Mouse (Mus musculus) MEL (cell line): Measurements from ENCODE around the gene 2700049A03Rik. TPM values are rescaled to one million over a fixed set of nuclear protein-coding genes. Genes with fewer than 3 reads are reported as not detected.

Source experiments
- DNase-seq: peaks from one replicate; pipeline ENCODE4 v3.0.0; 2011; ENCODE audit warnings: low read depth, low spot score
- H3K27ac ChIP-seq: 2 replicates; pipeline ENCODE4 v1.5.1; 2012; ENCODE audit warnings: low read depth, mild to moderate bottlenecking, control low read depth, low read length, moderate library complexity; ENCODE audit not compliant: control insufficient read depth
- H3K27me3 ChIP-seq, 2 experiments: fragments of 150-350 bp in 1 of 2; sonication (generic) in 1 of 2; 2 replicates each; pipeline ENCODE4 v1.6.1; 2012; ENCODE audit warnings: low read length in 2 of 2, mild to moderate bottlenecking in 2 of 2, improper control_type of control experiment in 1 of 2, moderate library complexity in 1 of 2; ENCODE audit not compliant: insufficient read depth in 2 of 2, control insufficient read depth in 1 of 2
- H3K36me3 ChIP-seq, 2 experiments: 2 replicates each; pipeline ENCODE4 v1.6.1; 2012 to 2014; ENCODE audit warnings: low read length in 2 of 2, improper control_type of control experiment in 1 of 2, inconsistent platforms in 1 of 2, mild to moderate bottlenecking in 1 of 2; ENCODE audit not compliant: insufficient read depth in 2 of 2, control insufficient read depth in 1 of 2
- H3K4me1 ChIP-seq, 2 experiments: fragments of 150-350 bp in 1 of 2; sonication (generic) in 1 of 2; 2 replicates each; pipeline ENCODE4 v1.6.1; 2012; ENCODE audit warnings: low read length in 2 of 2, improper control_type of control experiment in 1 of 2, mild to moderate bottlenecking in 1 of 2; ENCODE audit not compliant: insufficient read depth in 2 of 2, control insufficient read depth in 1 of 2
- H3K4me3 ChIP-seq, 2 experiments: fragments of 150-350 bp in 1 of 2; sonication (generic) in 1 of 2; 2 replicates each; pipeline ENCODE4 v1.5.1; 2012; ENCODE audit warnings: low read depth in 2 of 2, low read length in 2 of 2, mild to moderate bottlenecking in 2 of 2, moderate library complexity in 2 of 2, control low read depth in 1 of 2, improper control_type of control experiment in 1 of 2; ENCODE audit not compliant: control insufficient read depth in 1 of 2, insufficient read depth in 1 of 2
- H3K79me2 ChIP-seq: 2 replicates; pipeline ENCODE4 v1.6.1; 2012; ENCODE audit warnings: mild to moderate bottlenecking, low read length, moderate library complexity; ENCODE audit not compliant: control insufficient read depth, poor library complexity, insufficient read depth
- H3K9ac ChIP-seq: 2 replicates; pipeline ENCODE4 v1.6.1; 2012; ENCODE audit warnings: low read depth, mild to moderate bottlenecking, control low read depth, low read length, moderate library complexity; ENCODE audit not compliant: control insufficient read depth, poor library complexity, severe bottlenecking
- H3K9me3 ChIP-seq: fragments of 150-350 bp; sonication (generic); replicated peaks from 2 replicates; pipeline ENCODE4 v1.6.1; 2012; ENCODE audit warnings: mild to moderate bottlenecking, low read length, improper control_type of control experiment, moderate library complexity; ENCODE audit not compliant: insufficient read depth
- CHD2 ChIP-seq: IDR thresholded peaks from 2 replicates; pipeline ENCODE4 v1.6.1; 2011; ENCODE audit warnings: low read length, improper control_type of control experiment
- EP300 ChIP-seq, 2 experiments: IDR thresholded peaks; 2 replicates each; pipeline ENCODE4 v1.6.1; 2011; ENCODE audit warnings: improper control_type of control experiment in 2 of 2, low read length in 2 of 2, low read depth in 1 of 2, mild to moderate bottlenecking in 1 of 2
- ETS1 ChIP-seq: IDR thresholded peaks from 2 replicates; pipeline ENCODE4 v1.6.1; 2012; ENCODE audit warnings: low read depth, mild to moderate bottlenecking, inconsistent platforms, low read length, improper control_type of control experiment, moderate library complexity
- GABPA ChIP-seq: IDR thresholded peaks from 2 replicates; pipeline ENCODE4 v1.6.1; 2012; ENCODE audit warnings: low read depth, mild to moderate bottlenecking, inconsistent platforms, low read length, improper control_type of control experiment, moderate library complexity
- HCFC1 ChIP-seq: IDR thresholded peaks from 2 replicates; pipeline ENCODE4 v1.6.1; 2012; ENCODE audit warnings: low read depth, mild to moderate bottlenecking, inconsistent platforms, low read length, improper control_type of control experiment, moderate library complexity
- KAT2A ChIP-seq: conservative IDR thresholded peaks from 2 replicates; pipeline ENCODE4 v1.6.1; 2012; ENCODE audit warnings: low read depth, low read length, improper control_type of control experiment, inconsistent platforms
- MAFK ChIP-seq: IDR thresholded peaks from 2 replicates; pipeline ENCODE4 v1.6.1; 2011; ENCODE audit warnings: low read depth, mild to moderate bottlenecking, low read length, improper control_type of control experiment, borderline replicate concordance
- MAX ChIP-seq: IDR thresholded peaks from 2 replicates; pipeline ENCODE4 v1.6.1; 2011; ENCODE audit warnings: low read length, improper control_type of control experiment
- MAZ ChIP-seq: IDR thresholded peaks from 2 replicates; pipeline ENCODE4 v1.6.1; 2012; ENCODE audit warnings: low read depth, mild to moderate bottlenecking, inconsistent platforms, low read length, improper control_type of control experiment
- MXI1 ChIP-seq: IDR thresholded peaks from 2 replicates; pipeline ENCODE4 v1.6.1; 2011; ENCODE audit warnings: mild to moderate bottlenecking, low read depth, low read length, improper control_type of control experiment
- MYB ChIP-seq: IDR thresholded peaks from 2 replicates; pipeline ENCODE4 v1.6.1; 2011; ENCODE audit warnings: mild to moderate bottlenecking, low read depth, low read length, improper control_type of control experiment
- NRF1 ChIP-seq: IDR thresholded peaks from 2 replicates; pipeline ENCODE4 v1.6.1; 2014; ENCODE audit warnings: low read depth, mild to moderate bottlenecking, inconsistent platforms, low read length, improper control_type of control experiment, moderate library complexity; ENCODE audit not compliant: poor library complexity, insufficient read depth, severe bottlenecking
- POLR2AphosphoS2 ChIP-seq: IDR thresholded peaks from 2 replicates; pipeline ENCODE4 v1.6.1; 2011; ENCODE audit warnings: low read length, improper control_type of control experiment
- POLR2AphosphoS5 ChIP-seq: IDR thresholded peaks from 2 replicates; pipeline ENCODE4 v1.6.1; 2012; ENCODE audit warnings: low read depth, borderline replicate concordance, mild to moderate bottlenecking, inconsistent platforms, low read length, moderate library complexity, mixed read lengths
- RAD21 ChIP-seq: IDR thresholded peaks from 2 replicates; pipeline ENCODE4 v1.6.1; 2011; ENCODE audit warnings: mild to moderate bottlenecking, low read depth, low read length, improper control_type of control experiment
- RCOR1 ChIP-seq: IDR thresholded peaks from 2 replicates; pipeline ENCODE4 v1.6.1; 2012; ENCODE audit warnings: low read depth, mild to moderate bottlenecking, inconsistent platforms, low read length, improper control_type of control experiment
- SIN3A ChIP-seq: IDR thresholded peaks from 2 replicates; pipeline ENCODE4 v1.6.1; 2012; ENCODE audit warnings: low read length, improper control_type of control experiment, inconsistent platforms
- TBP ChIP-seq: IDR thresholded peaks from 2 replicates; pipeline ENCODE4 v1.8.0; 2011; ENCODE audit warnings: low read depth, low read length, improper control_type of control experiment
- USF1 ChIP-seq: IDR thresholded peaks from 2 replicates; pipeline ENCODE4 v1.6.1; 2014; ENCODE audit warnings: low read depth, mild to moderate bottlenecking, inconsistent platforms, low read length, improper control_type of control experiment, moderate library complexity
- ZKSCAN1 ChIP-seq: IDR thresholded peaks from 2 replicates; pipeline ENCODE4 v1.6.1; 2012; ENCODE audit warnings: low read depth, mild to moderate bottlenecking, inconsistent platforms, low read length, improper control_type of control experiment, moderate library complexity
- ZMIZ1 ChIP-seq: IDR thresholded peaks from 2 replicates; pipeline ENCODE4 v1.6.1; 2012; ENCODE audit warnings: low read depth, mild to moderate bottlenecking, inconsistent platforms, low read length, improper control_type of control experiment, moderate library complexity
- polyA plus RNA-seq, 2 experiments: library from polyadenylated mRNA; stranded (reverse) in 1 of 2; unstranded in 1 of 2; fragments of >175 nt in 1 of 2; fragments of >200 nt in 1 of 2; gene quantifications; 2 replicates each; pipeline versions ENCODE4 v1.2.1 to v1.2.4; 2012; ENCODE audit warnings: low replicate concordance in 2 of 2, low read depth in 1 of 2; ENCODE audit not compliant: insufficient read length in 2 of 2, insufficient read depth in 1 of 2, missing spikeins in 1 of 2
- total RNA-seq: library from RNA; depleted of rRNA; stranded (reverse); fragments of 300-350 nt; gene quantifications from 2 replicates; pipeline ENCODE4 v1.2.3, GENCODE M21; 2012

Gene 2700049A03Rik
- total and polyA plus RNA-seq, 3 experiments, result 5.8 to 7.2 TPM; not detected in 1

DNA sequence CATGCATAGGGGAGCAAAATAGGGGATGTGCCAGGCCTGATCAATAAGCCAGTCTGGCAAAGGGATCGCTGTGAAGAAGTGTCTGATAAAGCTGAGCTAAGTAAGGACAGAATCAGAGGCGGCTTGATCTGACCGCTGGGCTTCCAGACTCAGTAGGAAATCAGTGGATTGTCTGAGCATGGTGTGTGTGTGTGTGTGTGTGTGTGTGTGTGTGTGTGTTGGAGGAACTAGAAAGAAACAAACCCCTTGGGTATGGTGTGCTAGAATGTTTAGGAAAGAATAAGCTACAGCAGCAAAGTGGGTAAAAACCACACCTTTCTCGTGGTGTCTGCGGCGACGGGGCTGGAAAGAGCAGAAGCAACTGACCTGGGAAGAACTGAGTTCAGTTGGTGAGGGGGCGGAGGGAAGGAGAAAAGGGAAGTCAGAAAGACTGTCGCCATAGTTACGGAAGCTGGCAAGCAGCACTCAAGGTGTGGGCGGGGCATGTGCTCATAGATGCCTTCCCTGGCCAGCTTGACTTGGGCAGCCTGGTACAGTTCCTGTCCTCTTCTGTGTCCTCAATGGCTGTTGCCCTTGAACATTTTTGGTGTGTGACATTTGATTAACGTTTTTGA is 22.9 kb upstream of the 2700049A03Rik start (continued):
- TF ChIP-seq CHD2 (no peak), TBP (0 out of 2 replicates have a peak, but pooled peaks have one; percentile 36)

DNA sequence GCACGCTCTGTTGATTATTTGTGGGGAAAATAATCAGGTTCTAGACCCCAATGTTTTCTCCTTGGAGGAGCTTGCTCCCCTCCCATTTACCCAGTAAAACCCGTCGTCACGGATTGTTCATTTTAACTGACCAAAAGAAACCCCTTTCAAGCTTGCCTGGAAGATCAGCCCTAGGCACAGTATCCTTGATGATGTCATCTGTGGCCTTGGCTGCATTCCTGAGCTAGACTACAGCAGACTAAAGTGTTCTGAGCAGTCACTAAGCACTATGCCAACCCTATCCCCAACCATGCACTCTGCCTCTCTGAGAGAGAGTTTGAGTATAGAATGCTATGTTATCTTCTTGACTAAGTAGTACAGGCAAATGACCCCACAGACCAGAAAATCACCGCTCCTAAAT is 20.2 kb upstream of the 2700049A03Rik start:
- TF ChIP-seq ETS1 (no peak), USF1 (no peak), NRF1 (no peak), MAX (no peak), ZMIZ1 (no peak), POLR2AphosphoS2 (no peak), POLR2AphosphoS5 (no peak), CHD2 (no peak), MAZ (no peak), RAD21 (no peak), MAFK (no peak), GABPA (no peak), SIN3A (no peak), RCOR1 (no peak), MXI1 (no peak), EP300 (IDR thresholded peaks at IDR 0.05; ENCODE audit: low read depth in 1 of 2, low read length in 2 of 2) (no peak), KAT2A (no peak), MYB (no peak), HCFC1 (no peak), ZKSCAN1 (no peak)
- DNase-seq, result no peak
- peaks cover 0 to 6% of the 10 kb centered on the region in 2 experiments; a peak in 2 of 4 replicates for H3K36me3 ChIP-seq
- peaks cover 7 to 15% of the 10 kb centered on the region in 2 experiments for H3K4me1 ChIP-seq
- H3K27ac ChIP-seq, result no peak overlapping the region
- H3K27me3 ChIP-seq, result no peaks in the 10 kb centered on the region
- no peaks in the 10 kb centered on the region for H3K9me3 ChIP-seq
- no peak overlapping the region for H3K9ac ChIP-seq
- H3K79me2 ChIP-seq, result no peaks in the 10 kb centered on the region
- H3K4me3 ChIP-seq, result no peak overlapping the region
